Mouse (Mus musculus) bone marrow, adult 2 months (tissue): ENCODE data around the gene Cdk14.

Experiments
- CTCF ChIP-seq: fragments of 200-500 bp; IDR thresholded peaks from 2 replicates; pipeline ENCODE4 v1.5.1; 2011; ENCODE audit warnings: low read length, control low read depth; ENCODE audit not compliant: control insufficient read depth, insufficient read depth
- POLR2A ChIP-seq: fragments of 200-500 bp; IDR thresholded peaks from 2 replicates; pipeline ENCODE4 v1.6.1; 2011; ENCODE audit warnings: low read depth, mild to moderate bottlenecking, control low read depth, low read length, borderline replicate concordance; ENCODE audit not compliant: control insufficient read depth

DNA sequence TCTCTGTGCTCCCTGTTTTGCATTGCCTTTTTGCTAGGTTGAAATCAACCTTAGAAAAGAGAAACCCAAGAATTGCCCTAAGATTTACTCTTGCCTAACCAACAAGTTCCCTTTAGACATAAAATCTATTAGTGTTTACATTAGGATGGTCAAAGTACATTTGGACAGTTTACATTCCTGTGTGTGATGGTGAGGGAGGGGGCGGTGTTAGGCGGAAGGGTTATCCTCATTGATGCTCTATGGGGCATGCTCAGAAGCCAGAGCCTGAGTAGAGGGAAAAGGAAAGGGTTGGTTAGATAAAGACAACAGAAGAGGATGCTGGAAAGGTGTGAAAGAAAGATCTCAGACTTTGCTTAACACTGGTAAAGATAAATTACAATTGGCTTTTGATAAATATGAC, 8.2 kb downstream of the Cdk14 start:
- TF ChIP-seq CTCF (no peak), POLR2A (no peak)
